Mouse (Mus musculus) forebrain, embryonic 16.5 days (tissue): Measurements from ENCODE around the gene Gm765. TPM values are rescaled to one million over a fixed set of nuclear protein-coding genes. Genes with fewer than 3 reads are reported as not detected.

Source experiments
- ATAC-seq: fragments of 200-750 bp; cut with Nextera tagmentation; 2 replicates; pipeline ENCODE4 v1.8.0; 2017; ENCODE audit warnings: mild to moderate bottlenecking, moderate library complexity
- H3K27ac ChIP-seq: fragments of 300-500 bp; sonication (generic); 2 replicates; pipeline ENCODE4 v1.5.1; 2014; ENCODE audit warnings: low read length, control low read depth
- H3K27me3 ChIP-seq: fragments of 300-500 bp; sonication (generic); replicated peaks from 2 replicates; pipeline ENCODE4 v1.6.1; 2014; ENCODE audit warnings: low read length; ENCODE audit not compliant: control insufficient read depth, insufficient read depth
- H3K36me3 ChIP-seq: fragments of 300-500 bp; sonication (generic); 2 replicates; pipeline ENCODE4 v1.6.1; 2014; ENCODE audit not compliant: control insufficient read depth, insufficient read depth
- H3K4me1 ChIP-seq: fragments of 300-500 bp; sonication (generic); replicated peaks from 2 replicates; pipeline ENCODE4 v1.6.1; 2014; ENCODE audit warnings: low read length; ENCODE audit not compliant: control insufficient read depth, insufficient read depth
- H3K4me2 ChIP-seq: fragments of 300-500 bp; sonication (generic); 2 replicates; pipeline ENCODE4 v1.6.1; 2014; ENCODE audit warnings: mild to moderate bottlenecking, low read length, control low read depth
- H3K4me3 ChIP-seq: fragments of 300-500 bp; sonication (generic); replicated peaks from 2 replicates; pipeline ENCODE4 v1.5.1; 2014; ENCODE audit warnings: mild to moderate bottlenecking, low read length, control low read depth
- H3K9ac ChIP-seq: fragments of 300-500 bp; sonication (generic); replicated peaks from 2 replicates; pipeline ENCODE4 v1.6.1; 2014; ENCODE audit warnings: low read depth, low read length, control low read depth
- H3K9me3 ChIP-seq: fragments of 300-500 bp; sonication (generic); 2 replicates; pipeline ENCODE4 v1.6.1; 2016; ENCODE audit warnings: low read length; ENCODE audit not compliant: control insufficient read depth
- WGBS: fragments of 180-500 bp; shearing (Covaris S2); extraction: QIAGEN DNeasy Blood & Tissue Kit; methylation state at CpG from one replicate; pipeline ENCODE4 v1.1.7; 2014; 5-methylcytosine and 5-hydroxymethylcytosine counted together
- polyA plus RNA-seq: library from polyadenylated mRNA; unstranded; fragments of >200 nt; fragmentation: Nextera tagmentation; extraction: Ambion mirVana; gene quantifications from 2 replicates; pipeline ENCODE4 v1.2.1, GENCODE M21; 2015

The Gm765 gene
- not detected in 2 replicates for polyA plus RNA-seq

GRCm38 (mm10) chr6:98342654-98343053, at the start of gene Gm765:
Gene Gm765 (minus strand): TSS chr6:98342754.
- H3K27ac ChIP-seq: no peak within 1 kb of the TSS
- no peak within 1 kb of the TSS for H3K4me2 ChIP-seq

GRCm38 (mm10) chr6:98385487-98385886, 42.9 kb upstream of the Gm765 start:
- H3K27me3 ChIP-seq: no peaks in the 10 kb centered on the region
- H3K4me1 ChIP-seq: peaks cover 9% of the 10 kb centered on the region
- no peak overlapping the region for H3K4me2 ChIP-seq
- no peaks in the 10 kb centered on the region for H3K9me3 ChIP-seq
- no peak overlapping the region for H3K4me3 ChIP-seq
- no peaks in the 10 kb centered on the region for H3K36me3 ChIP-seq
- WGBS: 58% methylated on average over 8 of the region's 8 CpGs
- H3K27ac ChIP-seq: peak overlapping the region; percentile 3
- peak; percentile 75 for ATAC-seq
- H3K9ac ChIP-seq: no peak overlapping the region

More at GRCm38 (mm10) chr6:98342654-98343053, at the start of gene Gm765:
- Histone ChIP-seq H3K9ac (no peak within 1 kb of the TSS), H3K4me3 (no peak within 1 kb of the TSS), H3K4me1 (no peaks in the 10 kb centered on the region), H3K27me3 (no peaks in the 10 kb centered on the region), H3K9me3 (no peaks in the 10 kb centered on the region), H3K36me3 (no peaks in the 10 kb centered on the region)
- no peak for ATAC-seq
- 81% methylated on average over 5 of the region's 5 CpGs for WGBS

GRCm38 (mm10) chr6:98384431-98384830, 41.9 kb upstream of the Gm765 start:
- peak; percentile 38; the same call in 1 of the 2 replicates for ATAC-seq
- H3K27ac ChIP-seq: 0 out of 2 replicates have a peak overlapping the region, but pooled peaks have one; percentile 1
- H3K27me3 ChIP-seq: no peaks in the 10 kb centered on the region
- H3K9ac ChIP-seq: no peak overlapping the region
- WGBS: 13% methylated on average over 8 of the region's 8 CpGs
- H3K4me3 ChIP-seq: no peak overlapping the region
- 0 out of 2 replicates have a peak overlapping the region, but pooled peaks have one; percentile 9 for H3K4me2 ChIP-seq
- H3K36me3 ChIP-seq: no peaks in the 10 kb centered on the region
- peaks cover 9% of the 10 kb centered on the region for H3K4me1 ChIP-seq
- H3K9me3 ChIP-seq: no peaks in the 10 kb centered on the region

GRCm38 (mm10) chr6:98383411-98383810, 40.9 kb upstream of the Gm765 start:
- no peak overlapping the region for H3K4me3 ChIP-seq
- 0 out of 2 replicates have a peak, but pooled peaks have one; percentile 45 for ATAC-seq
- no peak overlapping the region for H3K9ac ChIP-seq
- H3K9me3 ChIP-seq: no peaks in the 10 kb centered on the region
- WGBS: 27% methylated on average over 6 of the region's 6 CpGs
- no peak overlapping the region for H3K27ac ChIP-seq
- no peaks in the 10 kb centered on the region for H3K36me3 ChIP-seq
- H3K4me1 ChIP-seq: peaks cover 9% of the 10 kb centered on the region
- no peak overlapping the region for H3K4me2 ChIP-seq
- H3K27me3 ChIP-seq: no peaks in the 10 kb centered on the region

GRCm38 (mm10) chr6:98366199-98366598, 23.6 kb upstream of the Gm765 start:
- Histone ChIP-seq H3K4me2 (no peak overlapping the region), H3K36me3 (no peaks in the 10 kb centered on the region), H3K4me3 (no peak overlapping the region), H3K27ac (no peak overlapping the region), H3K4me1 (no peaks in the 10 kb centered on the region), H3K9ac (no peak overlapping the region), H3K27me3 (no peaks in the 10 kb centered on the region), H3K9me3 (no peaks in the 10 kb centered on the region)
- 83% methylated on average over 4 of the region's 4 CpGs for WGBS
- no peak for ATAC-seq

- H3K4me1 ChIP-seq: no peaks in the 10 kb centered on the region
- no peak overlapping the region for H3K4me2 ChIP-seq
- H3K4me3 ChIP-seq: no peak overlapping the region
- H3K27ac ChIP-seq: no peak overlapping the region
- no peak for ATAC-seq
- no peaks in the 10 kb centered on the region for H3K36me3 ChIP-seq
- 64% methylated on average over 5 of the region's 5 CpGs for WGBS
- no peaks in the 10 kb centered on the region for H3K27me3 ChIP-seq
- H3K9me3 ChIP-seq: no peaks in the 10 kb centered on the region
- H3K9ac ChIP-seq: no peak overlapping the region
Measured at GRCm38 (mm10) chr6:98355271-98355670, 12.7 kb upstream of the Gm765 start.

- H3K4me3 ChIP-seq: no peak overlapping the region
- ATAC-seq: no peak
- no peaks in the 10 kb centered on the region for H3K9me3 ChIP-seq
- H3K9ac ChIP-seq: no peak overlapping the region
- no peak overlapping the region for H3K27ac ChIP-seq
- no peaks in the 10 kb centered on the region for H3K27me3 ChIP-seq
- 95% methylated on average over 3 of the region's 3 CpGs for WGBS
- H3K4me1 ChIP-seq: no peaks in the 10 kb centered on the region
- H3K4me2 ChIP-seq: no peak overlapping the region
- H3K36me3 ChIP-seq: no peaks in the 10 kb centered on the region
Measured at GRCm38 (mm10) chr6:98353285-98353684, 10.7 kb upstream of the Gm765 start.

- no peaks in the 10 kb centered on the region for H3K9me3 ChIP-seq
- no peak for ATAC-seq
- H3K27me3 ChIP-seq: no peaks in the 10 kb centered on the region
- H3K9ac ChIP-seq: no peak overlapping the region
- H3K36me3 ChIP-seq: no peaks in the 10 kb centered on the region
- no peak overlapping the region for H3K27ac ChIP-seq
- 89% methylated on average over 2 of the region's 2 CpGs for WGBS
- no peaks in the 10 kb centered on the region for H3K4me1 ChIP-seq
- H3K4me3 ChIP-seq: no peak overlapping the region
- no peak overlapping the region for H3K4me2 ChIP-seq
Measured at GRCm38 (mm10) chr6:98332714-98333113, 9.8 kb downstream of the Gm765 start.

GRCm38 (mm10) chr6:98311659-98312058, 30.9 kb downstream of the Gm765 start:
- no peak for ATAC-seq
- H3K36me3 ChIP-seq: no peaks in the 10 kb centered on the region

GRCm38 (mm10) chr6:98307647-98308046, 34.9 kb downstream of the Gm765 start:
- Histone ChIP-seq H3K4me1 (no peaks in the 10 kb centered on the region), H3K9me3 (no peaks in the 10 kb centered on the region), H3K4me2 (no peak overlapping the region), H3K36me3 (no peaks in the 10 kb centered on the region), H3K9ac (no peak overlapping the region), H3K4me3 (no peak overlapping the region), H3K27me3 (no peaks in the 10 kb centered on the region), H3K27ac (no peak overlapping the region)
- WGBS: 51% methylated on average over 3 of the region's 3 CpGs
- no peak for ATAC-seq

More at GRCm38 (mm10) chr6:98311659-98312058, 30.9 kb downstream of the Gm765 start:
- H3K27ac ChIP-seq: no peak overlapping the region
- H3K27me3 ChIP-seq: no peaks in the 10 kb centered on the region
- H3K4me1 ChIP-seq: no peaks in the 10 kb centered on the region
- 80% methylated on average over 5 of the region's 5 CpGs for WGBS
- H3K9ac ChIP-seq: no peak overlapping the region
- no peak overlapping the region for H3K4me3 ChIP-seq
- no peak overlapping the region for H3K4me2 ChIP-seq
- peaks cover 3% of the 10 kb centered on the region; the same call in 1 of the 2 replicates for H3K9me3 ChIP-seq
